Mouse (Mus musculus): ENCODE data around the gene Cyba.

GRCm38 (mm10) chr8:122457171-122457570 lies 24.4 kb upstream of the Cyba start:
- no peak for TF ChIP-seq RAD21 (IDR thresholded peaks at IDR 0.05; ENCODE audit: low read depth, low read length)
- TF ChIP-seq PAX5 (IDR thresholded peaks at IDR 0.05; ENCODE audit: low read length) = no peak
- TF ChIP-seq MEF2A (IDR thresholded peaks at IDR 0.05; ENCODE audit: borderline replicate concordance, low read depth, low read length) = no peak
- TF ChIP-seq CTCF (conservative IDR thresholded peaks at IDR 0.05 in 1 of 2, IDR thresholded peaks at IDR 0.05 in 1 of 2; ENCODE audit: low read depth in 2 of 2, low read length in 2 of 2) = no peak
- no peak for TF ChIP-seq MAZ (IDR thresholded peaks at IDR 0.05; ENCODE audit: low read depth, low read length)

Data from CH12.LX (cell line).